Mouse (Mus musculus) forebrain, embryonic 10.5 days (tissue): ENCODE measurements at regions not wholly inside any gene's neighbourhood (a gene's known extent, or its start where the extent isn't known, plus 50 kb on each side); places are given as distances from the start of the nearest gene placed in this dataset.
"Not testable (repeated sequence)": the region's sequence is repeated elsewhere in the genome, so short reads cannot be mapped to it uniquely, and the experiment has no call there.

Source experiments
- DNase-seq: peaks from one replicate; pipeline ENCODE4 v3.0.0-alpha.2; 2017; ENCODE audit warnings: low spot score; ENCODE audit errors: extremely low spot score
- H3K27ac ChIP-seq: fragments of 300-500 bp; sonication (generic); 2 replicates; pipeline ENCODE4 v1.5.1; 2016; ENCODE audit warnings: mild to moderate bottlenecking
- H3K27me3 ChIP-seq: fragments of 300-500 bp; sonication (generic); 2 replicates; pipeline ENCODE4 v1.6.1; 2016; ENCODE audit warnings: mild to moderate bottlenecking; ENCODE audit not compliant: poor library complexity, severe bottlenecking
- H3K36me3 ChIP-seq: fragments of 300-500 bp; sonication (generic); replicated peaks from 2 replicates; pipeline ENCODE4 v1.6.1; 2016; ENCODE audit warnings: mild to moderate bottlenecking, moderate library complexity
- H3K4me1 ChIP-seq: fragments of 300-500 bp; sonication (generic); 2 replicates; pipeline ENCODE4 v1.6.1; 2016
- H3K4me3 ChIP-seq: fragments of 300-500 bp; sonication (generic); 2 replicates; pipeline ENCODE4 v1.5.1; 2016; ENCODE audit warnings: mild to moderate bottlenecking, moderate library complexity
- H3K9me3 ChIP-seq: fragments of 300-500 bp; sonication (generic); 2 replicates; pipeline ENCODE4 v1.6.1; 2016; ENCODE audit warnings: mild to moderate bottlenecking, moderate library complexity
- WGBS: fragments of 180-500 bp; shearing (Covaris S2); methylation state at CpG from one replicate; pipeline ENCODE4 v1.1.7; 2016; 5-methylcytosine and 5-hydroxymethylcytosine counted together

DNA sequence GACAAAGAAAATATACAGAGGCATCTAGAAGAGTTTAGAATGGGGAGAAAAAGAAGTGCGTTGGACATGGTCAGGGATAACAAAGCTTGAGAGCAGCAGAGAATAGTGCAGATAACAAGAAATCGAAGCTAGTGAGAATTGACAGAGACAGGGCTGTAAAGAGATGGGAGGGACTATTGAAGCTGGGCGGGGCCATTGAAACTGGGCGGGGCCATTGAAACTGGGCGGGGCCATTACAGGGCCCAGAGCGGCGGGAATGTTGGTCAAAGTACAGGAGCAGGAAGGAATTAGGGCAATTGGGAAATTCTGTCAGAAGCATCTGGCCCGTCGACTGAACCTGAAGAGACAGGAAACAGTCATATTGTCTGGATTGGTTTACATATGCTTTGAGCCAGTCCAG is 243.3 kb upstream of the Srek1ip1 start:
- Histone ChIP-seq H3K36me3 (no peaks in the 10 kb centered on the region), H3K27ac (no peak overlapping the region), H3K27me3 (no peaks in the 10 kb centered on the region), H3K9me3 (no peaks in the 10 kb centered on the region), H3K4me1 (0 out of 2 replicates have a peak, but pooled peaks cover 5% of the 10 kb centered on the region), H3K4me3 (no peak overlapping the region)
- DNase-seq: no peak
- WGBS: 85% methylated on average over 9 of the region's 9 CpGs

GRCm38 (mm10) chr13:104553329-104553728 is 239.0 kb upstream of the Srek1ip1 start:
- DNase-seq: no peak
- H3K4me3 ChIP-seq: no peak overlapping the region
- H3K27ac ChIP-seq: no peak overlapping the region
- H3K27me3 ChIP-seq: no peaks in the 10 kb centered on the region
- WGBS: 83% methylated on average over 3 of the region's 3 CpGs
- no peaks in the 10 kb centered on the region for H3K9me3 ChIP-seq
- no peaks in the 10 kb centered on the region for H3K36me3 ChIP-seq
- H3K4me1 ChIP-seq: peaks cover 10% of the 10 kb centered on the region; the same call in 1 of the 2 replicates

- 38% methylated on average over 7 of the region's 7 CpGs for WGBS
- H3K36me3 ChIP-seq, H3K27me3 ChIP-seq, H3K9me3 ChIP-seq, H3K4me1 ChIP-seq, H3K4me3 ChIP-seq, DNase-seq, H3K27ac ChIP-seq: not testable (repeated sequence)
Observed at GRCm38 (mm10) chr13:104556609-104557008, 235.7 kb upstream of the Srek1ip1 start.

DNA sequence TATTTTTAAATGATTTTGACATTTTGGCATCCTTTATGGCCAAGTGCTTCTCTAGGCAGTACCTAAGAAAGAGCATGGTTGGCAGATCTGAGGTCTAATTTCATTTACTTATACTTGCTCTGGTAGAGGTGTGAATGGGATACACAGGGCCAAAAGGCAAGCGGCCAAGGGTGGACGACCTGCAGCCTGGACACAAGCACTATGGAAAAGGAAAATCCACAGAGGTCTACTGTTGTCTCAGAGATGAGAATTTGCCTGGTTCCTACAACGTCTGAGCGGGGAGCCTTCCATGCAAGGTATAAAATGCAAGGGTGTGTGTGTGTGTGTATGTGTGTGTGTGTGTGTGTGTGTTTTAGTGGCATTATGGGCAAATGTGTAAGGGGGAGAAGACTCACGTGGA is 232.4 kb upstream of the Srek1ip1 start:
- Histone ChIP-seq H3K4me1 (peaks cover 28% of the 10 kb centered on the region), H3K27ac (no peak overlapping the region), H3K27me3 (no peaks in the 10 kb centered on the region), H3K36me3 (no peaks in the 10 kb centered on the region), H3K9me3 (no peaks in the 10 kb centered on the region), H3K4me3 (no peak overlapping the region)
- no peak for DNase-seq
- WGBS: 90% methylated on average over 5 of the region's 5 CpGs

DNA sequence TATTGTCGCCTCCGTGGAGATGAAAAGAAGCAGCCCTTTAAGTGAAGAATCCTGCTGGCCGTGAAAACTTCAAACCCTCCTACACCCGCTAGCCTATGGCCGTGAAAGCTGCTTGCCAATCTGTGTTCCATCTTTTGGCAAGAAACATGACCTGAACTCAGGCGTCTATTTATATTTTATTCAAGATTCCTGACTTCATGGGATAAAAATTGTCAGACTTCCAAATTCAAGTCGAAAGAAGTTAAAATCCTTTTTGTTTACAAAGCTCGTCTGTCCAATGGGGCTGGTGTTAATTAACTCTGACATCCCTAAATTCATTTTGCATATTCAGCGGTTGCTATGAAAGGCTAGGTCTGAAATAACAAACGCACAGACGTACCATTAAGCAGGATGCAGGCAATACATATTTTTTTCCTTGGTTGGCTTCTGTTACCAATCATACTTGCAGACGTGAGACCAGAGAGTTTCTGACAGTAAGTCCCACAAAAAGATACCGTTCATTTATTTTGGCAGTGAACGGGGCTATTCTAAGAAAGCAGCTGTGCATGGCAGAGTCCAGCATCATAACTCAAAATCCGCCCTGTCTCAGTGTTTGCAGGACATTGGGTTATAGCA is 231.7 kb upstream of the Srek1ip1 start:
- peaks cover 28% of the 10 kb centered on the region for H3K4me1 ChIP-seq
- H3K4me3 ChIP-seq: no peak overlapping the region
- WGBS: 84% methylated on average over 15 of the region's 15 CpGs
- H3K27ac ChIP-seq: no peak overlapping the region
- no peak for DNase-seq
- H3K36me3 ChIP-seq: no peaks in the 10 kb centered on the region
- H3K9me3 ChIP-seq: no peaks in the 10 kb centered on the region
- H3K27me3 ChIP-seq: no peaks in the 10 kb centered on the region

- peak overlapping the region; percentile 25; the same call in 1 of the 2 replicates for H3K27ac ChIP-seq
- no peaks in the 10 kb centered on the region for H3K36me3 ChIP-seq
- no peaks in the 10 kb centered on the region for H3K9me3 ChIP-seq
- H3K4me1 ChIP-seq: peaks cover 23% of the 10 kb centered on the region
- no peaks in the 10 kb centered on the region for H3K27me3 ChIP-seq
- WGBS: 37% methylated on average over 3 of the region's 3 CpGs
- H3K4me3 ChIP-seq: no peak overlapping the region
- no peak for DNase-seq
Observed at GRCm38 (mm10) chr13:104562536-104562935, 229.7 kb upstream of the Srek1ip1 start.

DNA sequence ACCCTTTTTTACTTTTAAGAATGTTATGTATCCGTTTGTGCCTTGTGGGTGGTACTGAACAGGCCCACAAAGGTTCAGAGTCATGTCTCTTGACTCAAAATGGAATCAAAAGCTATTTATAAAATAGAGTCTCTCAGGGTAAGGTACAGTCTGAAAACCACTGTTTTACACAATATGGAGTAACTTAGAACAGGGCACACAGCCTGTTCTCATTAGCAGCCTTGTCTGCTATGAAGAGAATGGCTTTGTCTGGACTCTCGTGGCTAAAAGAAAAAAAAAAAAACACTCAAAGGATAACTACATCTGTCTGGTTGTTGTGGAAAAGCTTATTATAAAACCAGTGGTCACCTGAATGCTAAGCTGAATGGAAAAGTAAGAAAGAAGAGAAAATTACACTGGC is 229.3 kb upstream of the Srek1ip1 start:
- Histone ChIP-seq H3K27ac (peak overlapping the region; percentile 25; the same call in 1 of the 2 replicates), H3K4me1 (peaks cover 23% of the 10 kb centered on the region), H3K36me3 (no peaks in the 10 kb centered on the region), H3K4me3 (no peak overlapping the region), H3K9me3 (no peaks in the 10 kb centered on the region), H3K27me3 (no peaks in the 10 kb centered on the region)
- 30% methylated on average over 2 of the region's 2 CpGs for WGBS
- DNase-seq: no peak

GRCm38 (mm10) chr13:104563889-104564288 is 228.4 kb upstream of the Srek1ip1 start:
- 47% methylated on average over 7 of the region's 7 CpGs for WGBS

DNA sequence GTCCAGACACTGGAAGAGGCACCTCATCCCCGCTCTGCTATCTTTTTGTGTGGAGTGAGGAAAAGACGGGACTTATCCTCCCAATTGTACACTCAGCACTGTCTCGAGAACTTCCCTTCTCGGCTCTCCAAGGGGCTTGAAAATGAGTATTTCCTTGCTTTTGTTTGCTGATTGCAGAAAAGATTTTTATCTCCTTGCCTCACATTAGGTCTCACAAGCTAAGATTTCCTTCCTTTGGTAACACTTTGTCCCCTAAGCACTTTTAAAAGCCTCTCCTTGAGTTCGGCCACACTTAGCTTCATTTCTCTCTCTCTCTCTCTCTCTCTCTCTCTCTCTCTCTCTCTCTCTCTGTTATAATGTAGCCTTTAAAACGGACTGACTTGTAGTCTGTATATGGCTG is 222.5 kb upstream of the Srek1ip1 start:
- 63% methylated on average over 6 of the region's 6 CpGs for WGBS
- no peaks in the 10 kb centered on the region for H3K36me3 ChIP-seq
- no peak overlapping the region for H3K27ac ChIP-seq
- H3K27me3 ChIP-seq: no peaks in the 10 kb centered on the region
- H3K4me1 ChIP-seq: no peaks in the 10 kb centered on the region
- no peak overlapping the region for H3K4me3 ChIP-seq
- H3K9me3 ChIP-seq: no peaks in the 10 kb centered on the region
- no peak for DNase-seq

More at GRCm38 (mm10) chr13:104563889-104564288, 228.4 kb upstream of the Srek1ip1 start:
- H3K36me3 ChIP-seq: no peaks in the 10 kb centered on the region
- H3K27me3 ChIP-seq: no peaks in the 10 kb centered on the region
- no peaks in the 10 kb centered on the region for H3K9me3 ChIP-seq
- H3K4me1 ChIP-seq: peaks cover 23% of the 10 kb centered on the region
- DNase-seq: no peak
- H3K4me3 ChIP-seq: no peak overlapping the region
- no peak overlapping the region for H3K27ac ChIP-seq

GRCm38 (mm10) chr13:104572236-104572635 is 220.0 kb upstream of the Srek1ip1 start:
- Histone ChIP-seq H3K9me3 (no peaks in the 10 kb centered on the region), H3K4me1 (peaks cover 4% of the 10 kb centered on the region), H3K36me3 (no peaks in the 10 kb centered on the region), H3K27me3 (no peaks in the 10 kb centered on the region), H3K27ac (no peak overlapping the region), H3K4me3 (no peak overlapping the region)
- DNase-seq: no peak
- 82% methylated on average over 10 of the region's 10 CpGs for WGBS

DNA sequence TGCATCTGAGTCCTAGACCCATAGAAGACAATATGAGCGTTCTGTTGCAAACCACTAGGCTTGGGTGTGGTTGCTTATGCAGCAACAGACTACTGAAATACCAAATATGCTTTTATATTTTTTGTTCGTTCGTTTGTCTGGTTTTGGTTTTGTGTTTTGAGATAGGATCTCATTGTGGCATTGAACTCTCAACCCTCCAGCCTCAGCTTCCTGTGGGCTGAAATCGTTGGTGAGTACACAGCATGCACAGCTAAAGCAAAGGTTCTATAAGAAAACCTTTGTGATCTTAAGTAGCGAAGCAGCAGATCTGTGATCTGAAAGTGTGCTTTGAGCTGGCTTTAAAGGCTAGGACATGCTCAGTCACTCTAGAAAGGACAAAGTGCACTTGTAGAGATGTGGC is 217.9 kb upstream of the Srek1ip1 start:
- 91% methylated on average over 5 of the region's 5 CpGs for WGBS
- H3K27me3 ChIP-seq: no peaks in the 10 kb centered on the region
- H3K9me3 ChIP-seq: no peaks in the 10 kb centered on the region
- H3K4me3 ChIP-seq: no peak overlapping the region
- H3K4me1 ChIP-seq: peaks cover 7% of the 10 kb centered on the region
- H3K27ac ChIP-seq: no peak overlapping the region
- no peaks in the 10 kb centered on the region for H3K36me3 ChIP-seq
- DNase-seq: no peak

DNA sequence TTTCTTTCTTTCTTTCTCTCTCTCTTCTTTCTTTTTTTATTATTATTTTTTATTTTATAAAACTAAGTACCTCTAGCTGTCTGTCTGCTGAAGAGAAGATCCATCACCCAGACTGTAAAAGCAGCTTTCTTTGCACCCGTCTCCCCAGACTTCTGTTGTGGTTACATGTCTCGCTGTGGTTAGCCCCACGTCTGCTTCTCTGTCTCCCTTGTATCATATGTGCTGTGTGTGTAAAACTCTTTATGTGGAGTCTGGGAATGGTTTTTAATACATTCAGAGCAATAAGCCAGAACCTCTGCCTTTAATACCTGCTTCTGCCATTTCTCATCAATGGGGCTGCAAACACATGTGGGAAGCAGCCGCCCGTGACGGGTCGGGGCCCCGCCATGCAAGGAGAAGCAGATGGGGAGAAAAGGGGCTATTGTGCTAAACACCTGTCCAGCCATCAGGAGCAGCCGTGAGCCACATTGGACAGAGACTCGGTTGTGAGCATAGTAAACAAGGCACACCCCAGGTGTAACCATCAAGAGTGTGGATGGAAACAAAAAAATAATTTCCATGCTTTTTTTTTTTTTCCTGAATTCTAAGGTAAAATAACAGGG is 216.0 kb upstream of the Srek1ip1 start:
- H3K4me3 ChIP-seq: no peak overlapping the region
- peaks cover 7% of the 10 kb centered on the region for H3K4me1 ChIP-seq
- H3K27me3 ChIP-seq: no peaks in the 10 kb centered on the region
- H3K27ac ChIP-seq: no peak overlapping the region
- no peak for DNase-seq
- no peaks in the 10 kb centered on the region for H3K9me3 ChIP-seq
- no peaks in the 10 kb centered on the region for H3K36me3 ChIP-seq
- WGBS: 71% methylated on average over 10 of the region's 10 CpGs

DNA sequence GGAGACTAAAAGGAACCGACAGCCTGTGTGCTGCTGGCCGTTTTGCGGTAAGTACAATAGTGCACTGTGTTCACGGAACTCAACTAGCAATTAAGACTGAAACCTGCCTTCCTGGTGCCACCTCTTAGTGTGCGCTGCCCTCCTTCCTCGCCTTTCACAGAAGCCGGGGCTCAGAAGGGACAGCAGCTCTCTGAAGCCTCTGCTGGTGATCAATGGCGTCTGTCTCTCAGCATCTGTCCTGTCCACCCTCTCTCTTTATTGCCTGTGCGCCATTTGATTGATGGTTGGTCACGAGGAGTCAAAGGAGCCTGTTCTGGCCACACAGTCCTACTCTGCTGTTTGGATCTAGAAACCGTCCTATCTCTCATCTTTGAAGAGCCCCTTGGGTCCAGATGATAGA is 214.4 kb upstream of the Srek1ip1 start:
- no peaks in the 10 kb centered on the region for H3K36me3 ChIP-seq
- H3K4me1 ChIP-seq: peaks cover 7% of the 10 kb centered on the region
- no peak for DNase-seq
- H3K27ac ChIP-seq: no peak overlapping the region
- no peak overlapping the region for H3K4me3 ChIP-seq
- WGBS: 88% methylated on average over 11 of the region's 11 CpGs
- no peaks in the 10 kb centered on the region for H3K27me3 ChIP-seq
- H3K9me3 ChIP-seq: no peaks in the 10 kb centered on the region
